8 mouse cellular contexts compared by ENCODE assay signal in genomic region chr3:66973391-66973943, GRCm38 (mm10). TPM values are rescaled to one million over a fixed set of nuclear protein-coding genes. Genes with fewer than 3 reads are reported as not detected.
DNase-seq lines count a peak whose midpoint lies in the region; ATAC-seq and TF ChIP-seq lines count a peak whose summit lies in the region.

No protein-coding gene starts in this region.

- H3K36me3 ChIP-seq in kidney, adult 2 months (ENCODE audit: control insufficient read depth, insufficient read depth, low read length): no peaks in the 10 kb centered on the region
- no peaks in the 10 kb centered on the region for H3K36me3 ChIP-seq in neural tube, embryonic 14.5 days (ENCODE audit: control insufficient read depth, insufficient read depth, low read length)

- TF ChIP-seq CTCF in bone marrow, adult 2 months (IDR thresholded peaks at IDR 0.05; ENCODE audit: control insufficient read depth, insufficient read depth, low read length): no peak
- no peak for TF ChIP-seq CTCF in kidney, adult 2 months (conservative IDR thresholded peaks at IDR 0.05; ENCODE audit: insufficient read depth, insufficient read length, low read depth, low read length)
- TF ChIP-seq CTCF in lung, adult 2 months (IDR thresholded peaks at IDR 0.05; ENCODE audit: insufficient read depth, low read length): no peak

- H3K4me2 ChIP-seq in neural tube, embryonic 14.5 days (ENCODE audit: low read depth, low read length): peak overlapping the region; percentile 65

- no peak overlapping the region; the same call in 1 of the 2 replicates for H3K27ac ChIP-seq in bone marrow, adult 2 months (ENCODE audit: control insufficient read depth, insufficient read depth, low read depth, low read length, poor library complexity)
- H3K27ac ChIP-seq in kidney, adult 2 months (ENCODE audit: insufficient read depth, low read depth, low read length): no peak overlapping the region
- no peak overlapping the region for H3K27ac ChIP-seq in neural tube, embryonic 14.5 days (ENCODE audit: low read depth, low read length)

- H3K27me3 ChIP-seq in kidney, adult 2 months (replicated peaks; ENCODE audit: control insufficient read depth, insufficient read depth, low read length): peaks cover 15% of the 10 kb centered on the region
- H3K27me3 ChIP-seq in neural tube, embryonic 14.5 days (ENCODE audit: control insufficient read depth, insufficient read depth, low read length): peaks cover 56% of the 10 kb centered on the region

- WGBS in bone marrow, adult 2 months: 1% methylated on average over 59 of the region's 59 CpGs
- under 1% methylated on average over 59 of the region's 59 CpGs for WGBS in kidney, adult 2 months
- WGBS in lung, adult 2 months: 2% methylated on average over 59 of the region's 59 CpGs
- WGBS in neural tube, embryonic 14.5 days: under 1% methylated on average over 59 of the region's 59 CpGs

- H3K4me1 ChIP-seq in bone marrow, adult 2 months (ENCODE audit: control insufficient read depth, insufficient read depth, low read length): no peaks in the 10 kb centered on the region
- no peaks in the 10 kb centered on the region for H3K4me1 ChIP-seq in kidney, adult 2 months (ENCODE audit: control insufficient read depth, insufficient read depth, low read length)
- no peaks in the 10 kb centered on the region for H3K4me1 ChIP-seq in lung, adult 2 months (ENCODE audit: control insufficient read depth, insufficient read depth, low read length)
- 0 out of 2 replicates have a peak, but pooled peaks cover 2% of the 10 kb centered on the region for H3K4me1 ChIP-seq in neural tube, embryonic 14.5 days (ENCODE audit: control insufficient read depth, insufficient read depth, low read length)

- H3K9ac ChIP-seq in neural tube, embryonic 14.5 days (replicated peaks; ENCODE audit: low read depth, low read length): peak overlapping the region; percentile 41; the same call in 1 of the 2 replicates

- peak overlapping the region; percentile 20 for H3K4me3 ChIP-seq in bone marrow, adult 2 months (replicated peaks; ENCODE audit: control insufficient read depth, low read depth, low read length)
- peak overlapping the region; percentile 37 for H3K4me3 ChIP-seq in kidney, adult 2 months (ENCODE audit: insufficient read depth, low read depth, low read length)
- no peak overlapping the region for H3K4me3 ChIP-seq in lung, adult 2 months (replicated peaks; ENCODE audit: extremely low read depth, low read depth, low read length)
- H3K4me3 ChIP-seq in neural tube, embryonic 14.5 days (ENCODE audit: low read depth, low read length): peak overlapping the region; percentile 41

- TF ChIP-seq POLR2A in bone marrow, adult 2 months (IDR thresholded peaks at IDR 0.05; ENCODE audit: borderline replicate concordance, control insufficient read depth, low read depth, low read length): no peak
- no peak for TF ChIP-seq POLR2A in kidney, adult 2 months (IDR thresholded peaks at IDR 0.05; ENCODE audit: low read depth, low read length)
- no peak for TF ChIP-seq POLR2A in lung, adult 2 months (IDR thresholded peaks at IDR 0.05; ENCODE audit: borderline replicate concordance, extremely low read depth, low read depth, low read length)

- peak; percentile 26 to 41 for DNase-seq in layer of hippocampus, postnatal 10 days (ENCODE audit: low spot score in 2 of 2)
- DNase-seq in layer of hippocampus, adult 11-12 months (ENCODE audit: low spot score): no peak
- DNase-seq in kidney, adult 2 months: peak; percentile 83
- peak; percentile 60 for DNase-seq in lung, adult 2 months

- no peaks in the 10 kb centered on the region for H3K9me3 ChIP-seq in neural tube, embryonic 14.5 days (ENCODE audit: control insufficient read depth, low read length)

- peak; percentile 64 for ATAC-seq in granulocyte monocyte progenitor cell, adult 5-6 weeks (replicated peaks; ENCODE audit: poor library complexity, severe bottlenecking)
- peak; percentile 67 for ATAC-seq in neural tube, embryonic 14.5 days (ENCODE audit: low read depth)
- no peak for ATAC-seq in erythroid progenitor cell, adult 5-6 weeks (replicated peaks; ENCODE audit: low FRiP score, poor library complexity, severe bottlenecking)

RNA-seq across cellular contexts. Expression of gene Rsrc1, which starts 7.7 kb away (rescaled TPM):
- 10 to 100 TPM; 30.4 to 30.8 TPM for total RNA-seq in layer of hippocampus, postnatal 10 days (2021)
- polyA plus RNA-seq in bone marrow, adult 2 months (2011; ENCODE audit: insufficient read depth, insufficient read length, low replicate concordance, missing spikeins): 15.5 and 19.6 TPM in 2 replicates
- total RNA-seq in granulocyte monocyte progenitor cell, adult 5-6 weeks (2014; fragmentation: Nextera tagmentation): 41.4 and 44.6 TPM in 2 replicates
- 53.2 and 55.3 TPM in 2 replicates for total RNA-seq in granulocyte monocyte progenitor cell, adult 5-6 weeks (2017)
- polyA plus RNA-seq in kidney, adult 2 months (2012; rRNA removed): 3.7 and 4.4 TPM in 2 replicates
- 2.7 and 4.1 TPM in 2 replicates for polyA plus RNA-seq in lung, adult 2 months (2012; rRNA removed)
- 36.1 and 39.5 TPM in 2 replicates for polyA plus RNA-seq in neural tube, embryonic 14.5 days (2014; fragmentation: Nextera tagmentation; extraction: Ambion mirVana)
- 5.4 and 6.5 TPM in 2 replicates for total RNA-seq in erythroid progenitor cell, adult 5-6 weeks (2015; ENCODE audit: low replicate concordance)
- 7.6 and 10.4 TPM in 2 replicates for total RNA-seq in erythroid progenitor cell, adult 5-6 weeks (2017; ENCODE audit: low replicate concordance)

RNA-seq across cellular contexts. Expression of gene Shox2, which starts 8.1 kb away (rescaled TPM):
- total RNA-seq in layer of hippocampus, postnatal 10 days (2021): under 1 TPM; 0.11 to 0.50 TPM
- polyA plus RNA-seq in bone marrow, adult 2 months (2011; ENCODE audit: insufficient read depth, insufficient read length, low replicate concordance, missing spikeins): 2.7 and 3.0 TPM in 2 replicates
- not detected in 2 replicates for total RNA-seq in granulocyte monocyte progenitor cell, adult 5-6 weeks (2014; fragmentation: Nextera tagmentation)
- total RNA-seq in granulocyte monocyte progenitor cell, adult 5-6 weeks (2017): not detected in 2 replicates
- 0.20 TPM in 1 of 2 replicates, not detected in the other for polyA plus RNA-seq in kidney, adult 2 months (2012; rRNA removed)
- polyA plus RNA-seq in lung, adult 2 months (2012; rRNA removed): 0.71 and 0.94 TPM in 2 replicates
- 10.4 and 10.6 TPM in 2 replicates for polyA plus RNA-seq in neural tube, embryonic 14.5 days (2014; fragmentation: Nextera tagmentation; extraction: Ambion mirVana)
- not detected in 2 replicates for total RNA-seq in erythroid progenitor cell, adult 5-6 weeks (2015; ENCODE audit: low replicate concordance)
- 1.4 TPM in 1 of 2 replicates, not detected in the other for total RNA-seq in erythroid progenitor cell, adult 5-6 weeks (2017; ENCODE audit: low replicate concordance)
